Mouse (Mus musculus) ES-Bruce4 (cell line): ENCODE data around the gene Slc25a36. TPM values are rescaled to one million over a fixed set of nuclear protein-coding genes. Genes with fewer than 3 reads are reported as not detected.

Experiments
- H3K27ac ChIP-seq: 2 replicates; pipeline ENCODE4 v1.5.1; 2012; ENCODE audit warnings: low read length, inconsistent platforms; ENCODE audit not compliant: insufficient read depth
- H3K27me3 ChIP-seq: 2 replicates; pipeline ENCODE4 v1.6.1; 2012; ENCODE audit warnings: mild to moderate bottlenecking, low read length, inconsistent platforms; ENCODE audit not compliant: control insufficient read depth, poor library complexity, insufficient read depth, severe bottlenecking
- H3K36me3 ChIP-seq: 2 replicates; pipeline ENCODE4 v1.6.1; 2012; ENCODE audit warnings: inconsistent platforms, mild to moderate bottlenecking, low read length, moderate library complexity; ENCODE audit not compliant: control insufficient read depth, poor library complexity, insufficient read depth, severe bottlenecking
- H3K4me1 ChIP-seq: one replicate; pipeline ENCODE4 v1.8.1; 2011; ENCODE audit warnings: low read length; ENCODE audit not compliant: control insufficient read depth, insufficient read depth
- H3K4me3 ChIP-seq: 2 replicates; pipeline ENCODE4 v1.5.1; 2011; ENCODE audit warnings: low read depth, mild to moderate bottlenecking, low read length
- H3K9ac ChIP-seq: 2 replicates; pipeline ENCODE4 v1.6.1; 2012; ENCODE audit warnings: low read depth, mild to moderate bottlenecking, inconsistent platforms; ENCODE audit not compliant: poor library complexity, severe bottlenecking
- H3K9me3 ChIP-seq: replicated peaks from 2 replicates; pipeline ENCODE4 v1.6.1; 2012; ENCODE audit warnings: mild to moderate bottlenecking, low read length, inconsistent platforms; ENCODE audit not compliant: control insufficient read depth, poor library complexity, insufficient read depth, severe bottlenecking
- CTCF ChIP-seq: IDR thresholded peaks from one replicate; pipeline ENCODE4 v1.8.1; 2011; ENCODE audit warnings: low read depth, low read length
- EP300 ChIP-seq: IDR thresholded peaks from 2 replicates; pipeline ENCODE4 v1.6.1; 2011; ENCODE audit warnings: low read depth, low read length; ENCODE audit not compliant: insufficient read depth
- POLR2A ChIP-seq: IDR thresholded peaks from one replicate; pipeline ENCODE4 v1.8.1; 2011; ENCODE audit warnings: low read length; ENCODE audit not compliant: insufficient read depth
- polyA plus RNA-seq: library from polyadenylated mRNA; stranded (reverse); fragments of >200 nt; gene quantifications from 2 replicates; pipeline ENCODE4 v1.2.4, GENCODE M21; 2011; ENCODE audit warnings: low read depth; ENCODE audit not compliant: missing spikeins, insufficient read depth, insufficient read length

Slc25a36 gene
- polyA plus RNA-seq, 1 experiment: 402 TPM

DNA sequence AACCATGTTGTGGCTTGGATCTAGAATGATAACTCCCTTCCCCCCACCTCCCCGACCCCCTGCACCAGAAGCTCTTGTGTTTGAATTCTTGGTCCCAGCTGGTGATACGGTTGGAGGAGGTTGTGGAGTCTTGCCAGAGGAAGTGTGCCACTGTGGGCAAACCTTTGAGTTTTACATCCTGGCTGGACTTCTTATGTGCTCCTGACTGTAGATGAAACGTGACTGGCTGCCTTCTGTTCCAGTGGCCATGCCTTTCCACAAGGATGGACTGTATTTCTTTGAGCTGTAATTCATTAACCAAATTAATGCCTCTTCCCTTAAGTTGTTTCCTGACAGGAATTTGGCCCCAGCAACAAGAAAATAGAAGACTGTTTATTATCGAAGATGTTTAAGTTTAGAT lies 26.2 kb upstream of the Slc25a36 start:
- Histone ChIP-seq H3K4me1 (no peaks in the 10 kb centered on the region), H3K4me3 (no peak overlapping the region), H3K9ac (no peak overlapping the region), H3K27ac (no peak overlapping the region), H3K36me3 (no peaks in the 10 kb centered on the region), H3K27me3 (no peaks in the 10 kb centered on the region), H3K9me3 (no peaks in the 10 kb centered on the region)
- no peak for TF ChIP-seq POLR2A
- TF ChIP-seq EP300: no peak
- no peak for TF ChIP-seq CTCF

DNA sequence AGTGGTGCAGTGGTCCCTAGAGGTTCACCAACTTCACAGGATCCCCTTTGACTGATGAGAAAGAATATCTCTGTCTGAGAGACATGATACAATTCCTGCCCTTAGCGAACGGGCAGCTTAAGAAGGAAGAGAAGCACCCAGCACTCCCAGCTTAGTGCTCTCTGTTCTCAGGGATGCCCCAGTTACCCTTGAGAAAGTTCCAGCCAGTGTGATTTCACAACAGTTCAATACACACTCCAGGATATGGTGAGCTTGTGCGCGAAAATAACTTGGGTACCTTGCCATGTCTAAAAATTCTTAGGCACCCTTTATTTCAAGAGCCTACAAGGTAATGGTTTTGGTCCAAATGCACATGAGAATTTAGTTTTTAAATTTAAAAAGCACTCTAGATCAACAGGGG lies 24.9 kb upstream of the Slc25a36 start:
- Histone ChIP-seq H3K9ac (no peak overlapping the region), H3K27ac (no peak overlapping the region), H3K27me3 (no peaks in the 10 kb centered on the region), H3K36me3 (no peaks in the 10 kb centered on the region), H3K9me3 (no peaks in the 10 kb centered on the region), H3K4me1 (no peaks in the 10 kb centered on the region), H3K4me3 (no peak overlapping the region)
- TF ChIP-seq POLR2A: no peak
- TF ChIP-seq EP300: no peak
- no peak for TF ChIP-seq CTCF

DNA sequence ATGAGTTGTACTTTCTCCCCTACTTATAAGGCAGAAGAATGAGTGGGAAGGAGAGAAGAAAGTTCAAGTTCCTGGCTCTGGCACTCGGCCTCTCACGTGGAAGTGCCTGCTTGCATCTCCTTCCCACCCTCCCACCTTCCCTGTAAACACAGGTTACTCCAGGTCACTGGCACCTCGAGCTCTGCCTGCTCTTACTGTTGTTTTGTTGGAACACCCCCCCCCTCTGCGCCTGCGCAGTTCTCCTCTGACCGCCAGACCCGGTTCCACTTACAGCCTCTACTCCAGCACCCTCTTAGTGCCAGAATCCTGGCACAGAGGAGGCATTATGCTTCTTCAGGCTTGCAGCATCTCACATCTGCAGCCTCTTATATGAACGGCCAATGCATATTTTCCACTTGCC lies 22.2 kb upstream of the Slc25a36 start:
- no peaks in the 10 kb centered on the region for H3K27me3 ChIP-seq
- H3K4me3 ChIP-seq: no peak overlapping the region
- no peak for TF ChIP-seq EP300
- TF ChIP-seq POLR2A: no peak
- TF ChIP-seq CTCF: no peak
- H3K9me3 ChIP-seq: no peaks in the 10 kb centered on the region
- H3K9ac ChIP-seq: no peak overlapping the region
- no peak overlapping the region for H3K27ac ChIP-seq
- H3K36me3 ChIP-seq: no peaks in the 10 kb centered on the region
- no peaks in the 10 kb centered on the region for H3K4me1 ChIP-seq

DNA sequence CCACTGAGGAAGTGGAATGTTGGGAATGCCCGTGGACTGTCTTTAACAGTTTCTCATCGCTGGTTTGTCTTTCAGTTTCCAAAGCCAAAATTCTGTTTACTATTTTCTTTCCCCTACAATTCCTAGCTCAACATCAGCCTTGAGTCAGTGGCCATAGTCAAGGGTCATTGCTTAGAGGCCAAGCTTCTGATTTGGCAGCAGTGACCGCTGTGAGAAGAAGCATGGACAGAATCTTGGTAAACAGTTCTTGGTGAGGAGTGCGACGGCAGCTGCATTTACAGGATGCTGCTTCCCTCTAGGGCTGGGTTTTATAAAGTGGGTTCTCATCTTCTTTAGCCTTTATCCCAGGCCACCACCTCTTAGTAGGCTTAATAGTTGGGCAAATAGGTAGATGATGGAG lies 19.0 kb upstream of the Slc25a36 start:
- TF ChIP-seq EP300 (no peak), CTCF (no peak), POLR2A (no peak)

DNA sequence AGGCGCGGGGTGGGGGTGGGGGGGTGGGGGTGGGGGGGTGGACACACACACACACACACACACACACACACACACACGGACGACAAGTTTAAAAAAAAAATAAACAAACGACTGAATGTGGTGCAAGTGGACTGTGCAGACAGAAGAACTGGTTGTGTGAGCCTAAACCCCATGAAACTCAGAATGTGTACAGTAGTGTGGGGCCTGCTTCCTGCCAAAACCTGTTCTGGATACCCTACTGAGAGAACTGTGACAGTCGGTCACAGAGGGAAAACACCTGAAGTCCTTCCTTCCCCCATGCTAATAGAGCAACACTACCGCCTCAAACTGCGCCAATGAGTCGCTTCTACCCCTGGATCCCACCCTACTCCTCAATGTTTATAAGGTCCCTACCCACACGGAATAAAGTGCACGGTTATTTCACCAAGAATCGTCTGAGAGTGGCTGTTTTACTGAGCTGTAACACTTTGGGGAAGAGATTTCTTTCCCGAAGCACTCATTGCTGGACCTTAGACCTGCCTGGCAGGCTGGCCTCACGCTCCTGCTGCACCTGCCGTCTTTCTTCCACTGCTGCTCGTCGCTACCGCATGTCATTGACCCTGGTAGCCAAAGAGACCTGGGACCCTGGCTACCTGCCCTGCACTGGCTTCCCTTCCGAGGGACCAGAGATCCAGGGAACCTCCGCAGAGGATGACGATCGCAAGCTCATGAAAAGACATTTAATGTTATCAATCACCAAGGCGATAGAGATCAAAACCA lies 13.2 kb upstream of the Slc25a36 start:
- TF ChIP-seq EP300: no peak
- no peak for TF ChIP-seq POLR2A
- no peak for TF ChIP-seq CTCF
- Histone ChIP-seq H3K27me3 (no peaks in the 10 kb centered on the region), H3K4me3 (no peak overlapping the region), H3K9ac (no peak overlapping the region), H3K36me3 (no peaks in the 10 kb centered on the region), H3K9me3 (peaks cover 2% of the 10 kb centered on the region; the same call in 1 of the 2 replicates), H3K27ac (no peak overlapping the region), H3K4me1 (peaks cover 4% of the 10 kb centered on the region)

More for the DNA sequence above, 19.0 kb upstream of the Slc25a36 start:
- no peaks in the 10 kb centered on the region for H3K27me3 ChIP-seq
- no peak overlapping the region for H3K9ac ChIP-seq
- H3K27ac ChIP-seq: no peak overlapping the region
- no peak overlapping the region for H3K4me3 ChIP-seq
- H3K36me3 ChIP-seq: no peaks in the 10 kb centered on the region
- H3K4me1 ChIP-seq: no peaks in the 10 kb centered on the region
- H3K9me3 ChIP-seq: no peaks in the 10 kb centered on the region

DNA sequence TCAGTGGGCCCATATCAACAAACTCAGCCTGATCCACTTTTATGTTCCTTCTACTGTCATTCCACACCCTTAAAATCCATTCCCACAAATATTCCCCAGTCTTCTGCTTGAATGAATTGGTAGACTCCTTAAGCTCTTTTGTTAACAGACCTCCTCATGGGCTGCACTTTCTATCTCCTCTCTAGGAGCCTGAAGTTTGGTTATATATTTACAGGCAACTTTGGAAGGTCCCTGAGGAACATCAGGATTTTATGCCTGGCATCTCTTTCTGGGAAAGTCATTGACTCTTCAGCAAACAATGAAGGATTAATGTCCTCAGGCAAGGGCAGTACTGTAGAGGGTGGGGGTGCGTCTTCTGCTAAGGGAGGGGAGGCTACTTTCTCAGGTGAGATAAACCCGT lies 10.5 kb upstream of the Slc25a36 start:
- Histone ChIP-seq H3K27ac (no peak overlapping the region), H3K9me3 (peaks cover 2% of the 10 kb centered on the region; the same call in 1 of the 2 replicates), H3K9ac (no peak overlapping the region), H3K27me3 (no peaks in the 10 kb centered on the region), H3K36me3 (no peaks in the 10 kb centered on the region), H3K4me1 (peaks cover 4% of the 10 kb centered on the region), H3K4me3 (no peak overlapping the region)
- TF ChIP-seq CTCF (no peak), POLR2A (no peak), EP300 (no peak)
